Mouse (Mus musculus) adrenal gland, adult (tissue): ENCODE data around the gene Klf9.

Experiments used
- DNase-seq, 2 experiments: peaks; one replicate each; pipeline ENCODE4 v3.0.0; 2022 to 2023; ENCODE audit warnings: low spot score in 1 of 2; ENCODE audit not compliant: inconsistent age in 2 of 2

Gene Klf9

DNA sequence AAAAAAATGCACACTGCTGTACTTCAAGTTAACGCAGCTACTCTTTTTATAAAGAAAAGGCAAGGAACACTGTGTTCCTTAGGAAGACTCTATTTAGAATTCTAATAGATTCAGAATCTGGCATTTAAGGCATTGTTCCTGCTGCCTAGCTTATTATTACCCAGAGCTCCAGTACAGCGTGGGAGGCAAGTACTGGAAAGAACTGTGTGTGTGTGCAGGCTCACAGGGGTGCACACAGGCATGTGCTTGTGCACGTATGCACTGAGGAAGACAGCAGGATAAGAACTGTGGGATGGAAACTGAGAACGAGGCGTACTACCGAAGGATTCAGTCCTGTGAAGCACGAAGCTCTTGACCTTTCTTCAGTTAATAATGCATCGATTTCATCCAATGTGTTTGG is 73.3 kb downstream of the Klf9 start:
- no peak for DNase-seq
